Mouse (Mus musculus): ENCODE results near the gene Tbc1d9.

GRCm38 (mm10) chr8:83227336-83227735, 62.2 kb downstream of the Tbc1d9 start:
- TF ChIP-seq GATA1 (IDR thresholded peaks at IDR 0.05; ENCODE audit: borderline replicate concordance, low read length) = no peak
- TF ChIP-seq FLI1 (IDR thresholded peaks at IDR 0.05; ENCODE audit: low read length) = no peak

All from megakaryocyte, embryonic 14.5 days (primary cell).